Mouse (Mus musculus) right cerebral cortex, postnatal 4 days (tissue): ENCODE results near the gene Sugp1.
A peak's percentile ranks its signal among the peaks of the same experiment; 100 is the strongest.
"Not testable (repeated sequence)": the region's sequence is repeated elsewhere in the genome, so short reads cannot be mapped to it uniquely, and the experiment has no call there.

Experiments used
- DNase-seq: peaks from one replicate; pipeline ENCODE4 v3.0.0-alpha.2; 2022

Sugp1 gene

DNA sequence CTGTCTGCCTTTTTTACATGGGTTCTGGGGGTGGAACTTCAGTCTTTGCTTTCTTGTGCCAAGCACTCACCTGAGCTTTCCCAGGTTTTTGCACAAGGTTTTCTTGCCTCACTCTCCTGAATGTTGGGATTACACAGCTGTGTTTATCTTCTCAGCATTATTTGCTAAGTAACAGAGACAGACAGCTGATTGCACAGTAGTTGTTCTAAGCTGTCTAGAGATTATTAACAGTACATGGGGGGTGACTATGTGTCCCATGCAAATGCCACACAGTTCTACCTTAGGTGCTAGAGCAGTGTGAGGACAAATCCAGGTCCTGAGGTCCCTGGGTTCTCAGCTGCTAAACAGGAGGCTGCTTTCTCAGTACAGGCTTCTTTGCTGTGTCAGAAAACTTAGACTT, 7.0 kb downstream of the Sugp1 start:
- DNase-seq: no peak

DNA sequence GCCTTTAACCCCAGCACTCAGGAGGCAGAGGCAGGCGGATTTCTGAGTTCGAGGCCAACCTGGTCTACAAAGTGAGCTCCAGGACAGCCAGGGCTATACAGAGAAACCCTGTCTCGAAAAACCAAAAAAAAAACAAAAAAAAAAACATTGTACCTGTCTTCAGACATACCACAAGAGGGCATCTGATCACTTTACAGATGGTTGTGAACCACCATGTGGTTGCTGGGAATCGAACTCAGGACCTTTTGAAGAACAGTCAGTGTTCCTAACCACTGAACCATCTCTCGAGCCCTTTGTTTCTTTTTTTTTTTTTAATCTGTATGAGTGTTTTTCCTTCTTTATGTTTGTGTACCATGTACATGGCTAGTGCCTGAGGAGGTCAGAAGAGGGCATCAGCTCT, 7.8 kb downstream of the Sugp1 start:
- DNase-seq: not testable (repeated sequence)

DNA sequence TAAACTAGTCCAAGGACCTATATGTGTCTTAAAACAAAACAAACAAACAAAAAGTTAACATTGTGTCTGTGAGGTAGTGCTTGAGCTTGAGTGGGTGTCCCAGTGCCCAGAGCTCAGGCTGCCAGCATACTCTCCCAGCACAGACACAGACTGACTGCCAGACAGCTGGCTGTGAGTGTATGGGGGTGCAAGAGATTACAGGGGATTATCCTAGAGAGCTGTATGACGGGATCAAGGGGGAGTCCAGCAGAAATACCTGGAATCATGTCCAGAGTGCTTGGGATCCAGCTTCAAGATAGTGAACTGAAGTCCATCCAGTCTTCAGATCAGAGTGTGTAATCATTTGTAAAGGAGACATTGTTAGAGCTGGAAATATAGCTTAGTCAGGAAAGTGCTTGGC, 15.1 kb downstream of the Sugp1 start:
- no peak for DNase-seq

DNA sequence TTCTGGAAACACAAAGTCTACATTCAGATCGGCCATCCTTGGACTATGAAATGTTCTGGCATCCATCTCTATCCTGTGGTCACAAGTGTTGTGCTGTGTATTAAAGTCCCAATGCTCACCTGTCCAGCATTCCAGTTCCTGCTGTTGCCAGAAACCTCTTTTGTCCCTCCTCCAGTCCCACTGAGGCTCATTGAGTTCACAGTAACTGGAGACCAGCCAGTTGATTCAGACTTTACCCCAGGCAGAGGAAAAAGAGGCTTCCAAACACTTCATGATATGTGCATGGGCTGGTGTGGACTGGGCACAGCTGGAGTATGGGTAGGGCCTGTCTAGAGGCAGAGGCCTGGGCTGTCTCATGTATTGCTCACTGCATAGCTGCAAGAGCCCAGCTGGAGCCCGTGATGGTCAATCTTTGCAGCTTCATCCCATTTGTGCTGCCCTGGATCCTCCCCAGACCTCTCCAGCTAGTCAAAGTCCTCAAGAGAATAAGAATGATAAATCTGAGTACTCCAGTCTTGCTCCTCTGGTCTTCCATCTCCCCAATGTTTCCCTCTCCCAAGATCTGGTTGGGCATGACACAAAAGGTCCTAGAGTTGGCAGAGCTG, 29.3 kb downstream of the Sugp1 start:
- DNase-seq: no peak

DNA sequence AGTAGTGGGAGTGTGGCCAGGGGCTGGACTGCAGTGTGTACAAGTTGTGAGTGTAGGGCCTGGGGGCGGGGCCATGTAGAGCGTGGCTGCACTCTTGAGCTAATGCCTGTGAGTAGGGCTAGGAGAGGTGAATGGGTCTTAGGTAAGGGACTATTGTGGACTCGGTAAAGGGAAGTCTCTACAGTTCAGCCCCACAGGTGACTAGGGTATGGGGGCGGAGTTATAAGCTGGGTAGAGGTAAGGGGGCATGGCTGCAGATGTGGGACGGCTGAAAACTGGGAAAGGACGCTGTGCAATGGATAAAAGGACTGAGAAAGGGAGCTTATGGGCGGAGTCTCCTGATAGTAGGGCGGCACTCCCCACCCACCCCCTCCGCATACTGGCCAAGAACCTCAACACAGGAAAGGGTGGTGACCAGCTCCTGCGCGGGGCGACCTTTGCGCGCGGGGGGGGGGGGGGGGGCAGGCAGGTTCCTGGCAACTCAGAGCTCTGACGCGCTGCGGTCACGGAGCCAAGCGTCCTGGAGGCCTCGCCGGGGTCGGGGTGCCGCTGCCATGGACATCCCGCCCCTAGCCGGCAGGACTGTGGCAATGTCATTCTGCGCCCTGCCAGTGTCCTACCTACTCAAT, 29.9 kb downstream of the Sugp1 start, which contains the start of gene Tm6sf2:
Gene Tm6sf2, plus strand, starts transcription at position 484 of the 629 bp plus-strand sequence.
- DNase-seq: peak; percentile 42

DNA sequence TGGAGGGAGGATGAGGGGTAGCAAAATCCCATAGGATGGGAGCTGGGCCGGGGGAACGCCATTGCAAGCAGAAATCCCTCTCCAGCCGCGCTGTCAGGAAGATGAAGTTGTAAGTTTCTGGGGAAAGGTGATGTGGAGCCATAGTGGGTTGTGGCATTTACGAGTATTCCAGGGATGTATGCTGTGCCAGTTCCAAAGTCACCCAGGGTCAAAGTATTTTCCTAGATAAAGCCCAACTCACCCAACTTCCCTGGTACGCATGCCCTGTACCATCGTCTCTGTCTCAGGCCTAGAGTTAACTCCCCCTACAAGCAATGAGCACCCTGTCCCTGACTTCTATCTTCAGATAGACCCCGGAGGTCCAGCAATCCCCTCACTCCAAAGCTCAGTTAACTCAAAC, 30.5 kb downstream of the Sugp1 start:
- DNase-seq: no peak

DNA sequence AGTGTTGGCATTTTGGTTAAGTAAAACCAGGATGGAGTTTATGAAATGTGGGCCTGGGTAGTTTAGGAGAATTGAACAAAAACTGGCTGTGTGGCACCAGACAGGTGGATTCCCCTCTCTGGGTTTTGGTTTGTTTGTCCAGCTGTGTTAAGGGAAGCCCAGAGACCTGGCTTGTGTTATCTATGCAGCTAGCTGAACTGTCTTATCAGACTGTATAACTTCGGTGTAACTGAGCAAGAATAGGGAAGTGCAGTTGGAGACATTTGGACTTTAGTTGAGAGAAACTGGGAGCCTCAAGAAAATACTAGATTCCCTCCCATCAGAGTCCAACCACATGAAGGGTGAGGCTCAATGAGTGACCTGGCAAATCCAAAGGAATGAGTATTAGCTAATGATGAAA, 31.1 kb downstream of the Sugp1 start:
- DNase-seq: no peak

DNA sequence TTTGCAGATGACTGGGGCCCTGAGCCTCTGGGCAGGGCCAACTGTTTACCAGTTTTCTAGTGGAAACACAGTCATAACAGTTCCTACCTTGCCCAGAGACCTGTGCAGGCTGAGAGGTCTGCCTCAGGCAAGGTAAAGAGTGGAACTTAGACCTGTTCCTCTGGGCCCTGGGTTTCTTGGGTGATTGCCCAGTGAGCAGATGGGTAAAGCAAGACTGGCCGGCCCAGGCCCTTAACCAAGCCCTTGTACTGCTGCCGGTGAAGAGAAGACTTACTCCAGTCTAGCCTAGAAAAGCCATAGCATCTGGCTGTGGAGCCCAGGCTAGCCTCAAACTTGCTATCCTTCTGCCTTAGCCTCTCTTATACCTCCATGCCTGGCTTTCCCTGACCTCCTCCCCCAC, 39.4 kb downstream of the Sugp1 start:
- no peak for DNase-seq

DNA sequence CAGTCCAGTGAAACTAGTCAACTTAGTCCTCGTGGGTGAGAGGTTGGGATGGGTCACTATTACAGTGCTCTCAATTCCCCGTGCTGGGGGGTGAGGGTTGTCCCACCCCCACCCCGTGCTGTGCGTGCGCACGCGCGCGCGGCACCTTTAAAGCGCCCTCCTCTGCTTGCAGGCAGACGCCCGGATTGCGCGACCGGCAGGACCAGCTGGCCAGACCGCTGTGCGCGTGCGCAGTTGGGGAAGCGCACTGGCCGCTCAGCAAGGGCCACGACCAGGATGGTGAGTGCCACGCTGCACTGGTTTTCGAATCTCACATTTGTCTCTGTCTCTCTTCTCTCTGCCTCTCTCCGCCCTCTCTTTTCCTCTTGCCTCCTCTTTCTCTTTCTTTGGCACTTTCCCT, 40.7 kb downstream of the Sugp1 start, which contains the start of gene Hapln4:
Gene Hapln4, plus strand, starts transcription at position 173 of the 400 bp plus-strand sequence.
- DNase-seq: no peak

DNA sequence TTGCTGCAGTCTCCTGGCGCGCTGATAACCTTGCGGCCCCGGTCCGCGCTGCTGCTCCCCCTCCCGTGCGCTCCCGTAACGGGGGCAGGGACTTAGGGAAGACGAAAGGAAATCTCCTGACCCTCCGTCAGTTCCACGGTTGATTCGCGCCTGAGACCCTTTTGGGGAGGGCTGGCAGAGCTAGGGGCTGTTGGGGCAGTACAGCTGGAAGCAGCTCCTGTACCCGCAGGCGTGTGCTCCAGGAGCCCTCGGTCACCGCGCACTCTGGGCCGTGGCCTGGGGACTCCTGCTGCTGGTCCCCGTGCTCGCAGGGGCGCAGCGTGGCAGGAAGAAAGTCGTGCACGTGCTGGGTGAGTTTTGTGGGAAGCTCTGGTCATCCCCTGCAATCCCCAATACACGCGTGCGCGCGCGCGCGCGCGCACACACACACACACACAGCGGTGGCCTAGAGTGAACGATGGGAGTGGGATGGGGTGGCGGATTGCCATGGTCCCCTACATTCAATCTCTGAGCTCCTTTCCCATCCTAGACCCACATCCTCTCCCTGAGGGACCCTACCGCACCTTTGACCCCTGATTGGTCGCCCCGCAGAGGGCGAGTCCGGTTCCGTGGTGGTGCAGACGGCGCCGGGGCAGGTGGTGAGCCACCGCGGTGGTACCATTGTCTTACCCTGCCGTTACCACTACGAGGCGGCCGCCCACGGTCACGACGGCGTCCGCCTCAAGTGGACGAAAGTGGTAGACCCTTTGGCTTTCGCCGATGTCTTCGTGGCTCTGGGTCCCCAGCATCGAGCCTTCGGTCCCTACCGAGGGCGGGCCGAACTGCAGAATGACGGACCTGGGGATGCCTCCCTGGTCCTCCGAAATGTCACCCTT, 41.8 kb downstream of the Sugp1 start:
- peak; percentile 55 for DNase-seq

DNA sequence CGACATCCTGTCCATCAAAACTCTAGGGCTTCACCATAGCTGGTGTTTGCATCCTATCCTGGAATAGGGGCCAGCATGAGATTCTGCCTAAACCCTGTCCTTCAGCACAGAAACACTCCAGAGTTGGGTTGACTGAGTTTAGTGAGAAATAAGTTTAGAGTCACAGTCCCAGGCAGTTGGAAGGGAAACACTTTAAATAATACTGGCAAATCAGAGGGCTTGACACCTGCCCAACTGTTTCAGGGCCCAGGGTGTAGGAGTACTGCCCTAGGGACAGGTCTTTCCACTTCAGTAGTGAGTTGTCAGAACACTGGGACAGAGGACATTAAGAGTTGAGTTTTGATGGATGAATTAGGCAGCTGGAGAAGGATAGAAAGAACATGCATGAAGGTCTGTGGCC, 43.5 kb downstream of the Sugp1 start:
- DNase-seq: no peak

DNA sequence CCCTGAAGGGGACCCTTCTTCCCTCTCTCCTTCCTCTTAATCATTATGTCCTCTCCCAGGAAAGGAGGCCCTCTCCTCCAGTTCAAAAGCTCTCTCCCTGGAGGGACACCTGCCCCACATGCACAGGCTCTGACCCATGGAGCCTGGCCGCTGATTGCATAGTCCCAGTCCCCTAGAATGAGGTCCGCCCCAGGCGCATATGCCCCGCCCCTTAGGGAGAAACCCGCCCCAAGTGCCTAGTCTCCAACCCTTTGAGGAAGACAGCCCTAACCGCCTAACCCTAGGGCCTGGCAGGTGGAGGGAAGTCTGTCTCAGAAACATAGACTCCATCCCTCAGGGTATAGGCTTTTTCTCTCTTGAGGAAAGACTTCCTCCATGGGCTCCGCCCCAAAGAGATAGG, 44.6 kb downstream of the Sugp1 start:
- DNase-seq: no peak

DNA sequence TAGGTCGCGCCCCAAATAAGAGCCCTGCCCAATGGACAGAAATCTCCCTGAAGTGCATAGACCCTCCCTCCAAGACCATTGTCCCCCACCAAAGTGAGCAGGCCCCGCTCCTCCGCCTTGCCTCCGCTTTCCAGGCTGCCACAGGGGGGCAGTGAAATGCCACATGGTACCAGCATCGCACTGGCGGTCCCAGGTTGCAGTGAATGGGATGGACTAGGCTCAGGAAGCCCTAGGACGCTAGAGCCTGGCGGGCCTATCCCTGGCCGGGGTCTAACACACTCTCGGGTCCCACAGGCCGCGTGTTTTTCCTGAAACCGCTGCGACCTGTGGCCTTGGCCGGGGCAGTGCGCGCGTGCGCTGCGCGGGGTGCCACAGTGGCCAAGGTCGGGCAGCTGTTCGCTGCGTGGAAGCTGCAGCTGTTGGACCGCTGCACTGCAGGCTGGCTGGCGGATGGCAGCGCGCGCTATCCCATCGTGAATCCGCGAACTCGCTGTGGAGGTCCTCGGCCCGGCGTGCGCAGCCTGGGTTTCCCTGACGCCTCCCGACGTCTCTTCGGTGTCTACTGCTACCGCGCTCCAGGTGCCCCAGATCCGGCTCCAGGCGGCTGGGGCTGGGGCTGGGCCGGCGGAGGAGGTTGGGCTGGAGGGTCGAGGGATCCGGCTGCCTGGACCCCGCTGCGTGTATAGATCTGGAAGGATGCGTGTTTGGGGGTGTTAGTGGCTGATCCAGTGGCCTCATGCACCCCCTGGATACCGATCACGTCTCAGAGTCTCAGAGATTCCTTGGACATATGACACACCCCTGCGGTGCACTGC, 45.4 kb downstream of the Sugp1 start:
- DNase-seq: peak; percentile 74

DNA sequence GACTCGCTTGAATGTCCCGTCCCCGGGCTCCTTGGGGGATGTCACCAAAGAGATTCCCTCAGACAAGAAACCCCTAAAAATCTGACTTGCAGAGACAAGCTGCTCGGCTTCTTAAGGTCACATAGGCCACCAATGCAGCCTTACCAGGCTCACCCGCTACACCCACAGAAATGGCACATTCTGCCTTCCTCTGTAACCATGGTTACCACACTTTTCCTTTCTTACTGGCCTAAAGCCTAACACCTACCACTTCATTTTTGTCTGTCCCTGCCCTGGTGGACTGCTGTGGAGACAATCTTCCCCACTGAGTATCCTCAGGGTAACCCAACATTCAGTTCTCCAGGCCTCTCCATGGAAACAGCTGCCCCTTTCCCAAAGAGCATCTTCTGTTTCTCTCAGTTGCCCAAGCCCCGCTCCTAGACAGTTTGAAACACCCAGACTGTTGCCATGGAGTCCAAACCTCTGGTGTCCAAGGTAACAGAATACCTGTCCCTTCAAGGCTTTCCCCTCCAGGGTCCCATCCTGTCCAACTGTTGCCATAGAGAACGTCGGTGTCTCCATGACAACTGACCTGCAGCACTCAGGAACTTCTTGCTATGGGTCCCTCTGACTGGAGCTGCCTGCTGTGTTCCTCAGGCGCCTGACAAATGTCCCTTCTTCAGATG, 46.8 kb downstream of the Sugp1 start:
- DNase-seq: no peak

DNA sequence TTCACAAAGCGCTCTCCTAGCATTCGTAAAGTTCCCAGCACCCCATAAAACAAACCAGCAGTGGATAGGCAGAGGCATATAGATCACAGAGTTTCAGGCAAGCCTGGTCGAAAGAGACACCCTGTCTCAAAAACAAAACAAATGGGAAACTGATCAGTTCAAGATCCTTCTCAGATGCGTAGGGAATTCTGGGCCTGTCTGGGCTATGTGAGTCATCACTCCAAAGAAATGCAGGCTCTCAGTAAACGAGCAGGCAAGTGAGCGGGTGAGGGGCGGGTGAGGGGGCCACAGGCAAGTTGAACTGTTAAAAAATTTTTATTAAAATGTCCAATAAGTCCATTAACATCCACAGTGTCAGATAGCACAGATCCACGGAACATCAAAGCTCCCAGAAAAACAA, 50.2 kb downstream of the Sugp1 start:
- no peak for DNase-seq

DNA sequence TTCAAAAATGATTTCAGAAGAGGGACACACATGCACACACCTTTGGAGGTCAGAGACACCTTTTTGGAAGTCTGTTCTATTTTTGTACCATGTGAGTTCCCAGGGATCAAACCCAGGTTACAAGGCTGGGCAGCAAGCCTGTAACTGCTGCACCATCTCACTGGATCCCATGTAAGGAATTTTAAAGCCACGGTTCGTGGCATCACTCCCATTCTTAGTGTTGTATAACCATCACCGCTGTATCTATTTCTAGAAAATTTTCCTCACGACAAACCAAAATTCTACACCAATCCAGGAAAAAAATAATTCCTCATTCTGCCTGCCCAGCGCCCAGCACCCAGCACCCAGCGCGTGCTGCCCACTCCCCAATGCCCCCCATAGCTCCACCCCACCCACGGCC, 56.7 kb downstream of the Sugp1 start:
- DNase-seq: no peak

DNA sequence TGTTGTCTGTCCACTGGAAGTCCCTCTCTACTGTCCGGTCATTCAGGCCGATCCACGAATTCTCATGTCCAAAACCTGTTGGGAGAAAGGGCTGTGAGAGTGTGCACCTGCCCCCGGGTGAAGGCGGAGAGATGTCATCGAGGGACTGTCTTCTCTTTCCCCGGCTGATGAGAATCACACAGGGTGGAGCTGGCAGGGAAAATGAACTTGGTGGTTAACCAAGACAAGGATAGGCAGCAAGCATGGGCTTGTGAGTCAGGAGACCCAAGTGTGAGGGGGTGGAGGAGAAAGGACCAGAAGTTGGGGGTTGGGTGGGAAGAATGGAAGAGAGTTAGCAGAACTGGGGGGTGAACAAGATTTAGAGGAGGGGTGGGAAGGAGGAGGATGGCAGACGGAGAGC, 57.6 kb downstream of the Sugp1 start:
- DNase-seq: no peak

DNA sequence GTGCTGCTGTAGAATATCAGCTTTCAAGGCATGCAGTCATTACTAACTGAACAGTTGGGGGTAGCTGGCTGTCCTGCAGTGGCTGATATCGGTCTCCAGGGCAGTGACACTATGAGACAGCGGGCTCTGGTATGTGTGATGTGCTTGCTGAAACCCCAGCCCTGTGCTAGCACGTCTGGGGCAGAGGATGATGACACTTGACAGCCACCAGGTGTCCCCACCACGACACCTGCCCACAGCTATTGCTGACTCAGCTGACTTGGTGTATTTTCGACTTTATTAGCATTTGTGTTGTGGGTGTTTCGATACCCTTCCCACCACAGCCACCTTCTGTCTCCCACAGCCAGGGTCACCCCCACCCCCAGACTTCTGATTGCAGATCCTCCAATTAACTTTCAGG, 61.9 kb downstream of the Sugp1 start:
- no peak for DNase-seq

DNA sequence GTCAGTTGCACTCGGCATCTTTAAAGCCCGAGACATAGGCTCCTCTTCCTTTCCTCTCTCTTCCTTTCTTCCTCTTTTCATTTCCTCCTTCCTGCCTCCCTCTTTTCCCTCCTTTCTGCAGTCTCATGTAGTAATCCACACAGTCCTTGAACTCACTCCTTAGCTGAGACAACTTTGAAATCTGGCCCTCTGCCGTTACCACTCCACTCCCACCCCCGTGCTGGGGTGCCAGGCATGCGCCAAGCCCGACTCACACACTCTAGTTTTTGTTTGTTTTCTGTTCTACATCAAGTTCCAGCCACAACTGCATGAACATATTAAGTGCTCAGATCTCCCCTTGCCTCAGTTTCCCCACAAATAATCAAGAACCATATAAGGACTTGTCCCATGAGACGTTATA, 62.3 kb downstream of the Sugp1 start:
- no peak for DNase-seq

DNA sequence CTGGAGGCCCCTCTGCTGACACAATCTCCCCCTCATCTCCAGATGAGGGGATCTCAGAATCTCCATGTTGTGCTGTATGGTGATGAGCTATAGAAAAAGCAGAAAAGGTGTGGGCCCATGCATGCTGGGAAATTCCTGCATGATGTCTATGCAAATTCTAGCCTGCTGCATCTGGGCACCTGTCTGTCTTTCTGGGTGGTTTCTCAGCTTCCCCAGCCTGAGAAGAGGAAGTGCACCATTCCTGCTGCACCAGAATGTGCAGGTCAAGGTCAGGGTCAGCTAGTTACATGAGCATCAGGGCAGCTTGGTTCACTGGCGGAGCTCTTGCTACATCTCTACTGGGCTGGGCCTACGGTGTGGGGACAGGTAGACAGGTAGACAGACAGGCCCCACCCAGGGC, 67.8 kb downstream of the Sugp1 start:
- DNase-seq: no peak

DNA sequence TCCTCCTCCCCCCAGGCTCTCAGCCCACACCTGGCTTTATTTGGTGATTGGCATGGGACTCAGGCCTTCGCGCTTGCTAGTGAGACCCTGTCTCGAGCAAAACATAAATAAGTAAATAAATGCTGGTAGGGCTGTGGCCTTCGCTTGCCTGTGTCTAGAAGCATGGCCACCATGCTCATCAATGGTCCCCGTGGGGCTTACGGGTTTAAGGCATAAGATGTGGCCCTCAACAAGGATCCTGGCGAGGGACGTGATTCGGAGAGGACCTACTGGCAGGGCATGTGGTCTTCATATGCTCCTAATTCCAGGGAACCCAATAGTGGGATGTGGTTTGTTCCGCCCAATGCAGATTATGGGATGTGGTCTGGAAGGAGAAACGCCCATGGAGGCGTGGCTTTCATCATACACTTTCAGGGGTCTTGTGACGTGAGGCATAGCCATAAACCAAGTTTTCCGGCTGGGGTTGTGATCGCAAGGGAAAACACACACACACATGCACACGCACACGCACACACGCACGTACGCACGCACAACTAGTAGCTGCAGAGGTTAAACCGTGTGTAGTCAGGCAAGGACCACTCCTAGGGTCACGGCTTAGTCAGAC, 68.7 kb downstream of the Sugp1 start:
- no peak for DNase-seq

DNA sequence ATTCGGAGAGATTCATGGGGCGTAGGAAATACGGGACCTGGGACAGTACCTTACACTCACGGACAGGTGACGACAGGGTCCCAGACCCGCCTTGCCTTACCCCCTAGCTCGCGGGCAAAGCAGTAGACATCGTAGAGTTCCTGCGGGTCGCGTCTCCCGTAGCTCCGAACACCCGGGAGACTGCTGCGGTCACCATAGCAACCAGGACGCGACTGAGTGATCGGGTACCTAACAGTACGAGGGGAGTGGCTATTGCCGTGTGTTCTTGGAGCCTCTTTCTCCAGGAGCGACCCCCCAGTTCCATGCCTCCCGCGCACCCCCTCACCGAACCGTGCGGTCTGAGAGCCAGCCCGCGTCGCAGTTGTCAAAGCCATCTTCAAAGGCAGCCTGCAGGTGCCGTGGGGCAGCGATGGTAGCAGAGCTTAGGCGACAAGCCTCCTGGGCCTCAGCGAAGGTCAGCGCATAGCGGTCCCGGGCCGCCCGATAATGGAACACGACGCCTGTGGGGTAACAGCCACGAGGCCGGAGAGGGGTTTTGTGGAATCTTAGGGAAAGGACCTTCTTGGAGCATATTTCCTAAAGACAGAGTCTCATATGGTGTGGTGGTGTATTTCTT, 69.9 kb downstream of the Sugp1 start:
- peak; percentile 37 for DNase-seq
